Mouse (Mus musculus) liver, embryonic 14.5 days (tissue): ENCODE results near the gene Tbx2.

ENCODE experiments used
- CTCF ChIP-seq: IDR thresholded peaks from 2 replicates; pipeline ENCODE4 v1.5.1; 2016; ENCODE audit warnings: antibody characterized with exemption, low read depth, control low read depth
- EP300 ChIP-seq: IDR thresholded peaks from 2 replicates; pipeline ENCODE4 v1.6.1; 2016; ENCODE audit warnings: antibody characterized with exemption, low read depth

GRCm38 (mm10) chr11:85820959-85821358 is 11.4 kb upstream of the Tbx2 start:
- TF ChIP-seq CTCF (no peak), EP300 (no peak)
